Mouse (Mus musculus) liver, embryonic 14.5 days (tissue): ENCODE results near the gene Zfp280d. TPM values are rescaled to one million over a fixed set of nuclear protein-coding genes. Genes with fewer than 3 reads are reported as not detected.

Source experiments
- ATAC-seq: fragments of 200-750 bp; cut with Nextera tagmentation; 2 replicates; pipeline ENCODE4 v1.8.0; 2017; ENCODE audit warnings: moderate number of reproducible peaks, mild to moderate bottlenecking, moderate library complexity; ENCODE audit not compliant: insufficient read depth
- DNase-seq, 3 experiments: peaks; one replicate each; pipeline ENCODE4 v3.0.0-alpha.2; 2012 to 2013; ENCODE audit warnings: low read depth in 3 of 3, low spot score in 3 of 3
- H3K27ac ChIP-seq: fragments of 300-500 bp; sonication (generic); 2 replicates; pipeline ENCODE4 v1.5.1; 2014; ENCODE audit warnings: moderate library complexity, mild to moderate bottlenecking, control low read depth, inconsistent platforms
- H3K27me3 ChIP-seq: fragments of 300-500 bp; sonication (generic); 2 replicates; pipeline ENCODE4 v1.6.1; 2014; ENCODE audit warnings: mild to moderate bottlenecking, low read length, moderate library complexity; ENCODE audit not compliant: control insufficient read depth, insufficient read depth
- H3K36me3 ChIP-seq: fragments of 300-500 bp; sonication (generic); replicated peaks from 2 replicates; pipeline ENCODE4 v1.6.1; 2014; ENCODE audit warnings: low read depth; ENCODE audit not compliant: control insufficient read depth, insufficient read depth
- H3K4me1 ChIP-seq, 2 experiments: fragments of 200-500 bp in 1 of 2; fragments of 300-500 bp in 1 of 2; sonication (generic) in 1 of 2; replicated peaks; 2 replicates each; pipeline ENCODE4 v1.6.1; 2012 to 2014; ENCODE audit warnings: antibody characterized with exemption in 1 of 2, inconsistent platforms in 1 of 2, low read length in 1 of 2; ENCODE audit not compliant: control insufficient read depth in 2 of 2, insufficient read depth in 2 of 2
- H3K4me2 ChIP-seq: fragments of 300-500 bp; sonication (generic); 2 replicates; pipeline ENCODE4 v1.6.1; 2014; ENCODE audit warnings: low read depth, mild to moderate bottlenecking, control low read depth, moderate library complexity
- H3K4me3 ChIP-seq, 2 experiments: fragments of 200-500 bp in 1 of 2; fragments of 300-500 bp in 1 of 2; sonication (generic) in 1 of 2; 2 replicates each; pipeline ENCODE4 v1.5.1; 2012 to 2014; ENCODE audit warnings: low read depth in 2 of 2, low read length in 2 of 2, mild to moderate bottlenecking in 2 of 2, control low read depth in 1 of 2, inconsistent platforms in 1 of 2, moderate library complexity in 1 of 2; ENCODE audit not compliant: insufficient read depth in 1 of 2
- H3K9ac ChIP-seq: fragments of 300-500 bp; sonication (generic); replicated peaks from 2 replicates; pipeline ENCODE4 v1.6.1; 2014; ENCODE audit warnings: mild to moderate bottlenecking, control low read depth, moderate library complexity
- H3K9me3 ChIP-seq: fragments of 300-500 bp; sonication (generic); 2 replicates; pipeline ENCODE4 v1.6.1; 2016; ENCODE audit warnings: low read length, mixed read lengths; ENCODE audit not compliant: control insufficient read depth
- CTCF ChIP-seq: IDR thresholded peaks from 2 replicates; pipeline ENCODE4 v1.5.1; 2016; ENCODE audit warnings: antibody characterized with exemption, low read depth, control low read depth
- EP300 ChIP-seq: IDR thresholded peaks from 2 replicates; pipeline ENCODE4 v1.6.1; 2016; ENCODE audit warnings: antibody characterized with exemption, low read depth
- WGBS: fragments of 180-500 bp; shearing (Covaris S2); extraction: QIAGEN DNeasy Blood & Tissue Kit; methylation state at CpG from one replicate; pipeline ENCODE4 v1.1.7; 2014; ENCODE audit not compliant: insufficient replicate concordance; 5-methylcytosine and 5-hydroxymethylcytosine counted together
- polyA plus RNA-seq, 2 experiments: library from polyadenylated mRNA; depleted of rRNA in 1 of 2; stranded (reverse) in 1 of 2; unstranded in 1 of 2; fragments of >200 nt; fragmentation: Nextera tagmentation in 1 of 2; extraction: Ambion mirVana in 1 of 2; gene quantifications; 2 replicates each; pipeline versions ENCODE4 v1.2.1 to v1.2.3; 2012 to 2014

Gene Zfp280d
- polyA plus RNA-seq, 2 experiments: 11.0 to 14.5 TPM

DNA sequence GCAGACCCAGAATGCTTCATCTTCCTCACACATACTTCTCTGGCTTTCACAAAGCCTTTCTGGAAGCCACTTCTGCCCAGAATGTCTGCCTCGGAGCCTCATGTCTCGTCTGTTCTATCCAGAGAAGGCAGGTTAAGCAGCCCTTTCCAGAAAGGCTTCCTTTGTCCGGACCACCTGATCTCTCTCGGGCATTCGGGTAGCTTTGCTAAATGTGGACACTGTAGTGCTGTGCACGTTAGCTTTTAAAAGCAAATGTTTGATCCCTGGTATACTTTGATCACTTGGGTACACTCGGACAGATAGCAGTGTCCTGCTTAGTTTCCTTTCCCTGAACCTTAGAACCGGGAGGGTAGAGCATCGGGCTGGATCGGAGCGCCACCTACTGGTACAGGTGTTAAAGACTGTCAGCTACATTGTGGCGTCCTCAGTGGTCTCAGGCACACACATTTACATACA, 133.5 kb downstream of the Zfp280d start:
- H3K9me3 ChIP-seq: no peaks in the 10 kb centered on the region
- 9% methylated on average over 12 of the region's 12 CpGs for WGBS
- ATAC-seq: peak; percentile 32; the same call in 1 of the 2 replicates
- H3K4me2 ChIP-seq: peak overlapping the region; percentile 72
- no peaks in the 10 kb centered on the region for H3K36me3 ChIP-seq
- H3K27ac ChIP-seq: peak overlapping the region; percentile 99
- H3K4me3 ChIP-seq: peak overlapping the region; percentile 52 to 59
- peak; percentile 98 for TF ChIP-seq CTCF
- TF ChIP-seq EP300: no peak
- H3K9ac ChIP-seq: peak overlapping the region; percentile 69
- peak; percentile 80 to 87 (median 84) for DNase-seq
- peaks cover 42 to 57% of the 10 kb centered on the region in 2 experiments for H3K4me1 ChIP-seq
- H3K27me3 ChIP-seq: no peaks in the 10 kb centered on the region

DNA sequence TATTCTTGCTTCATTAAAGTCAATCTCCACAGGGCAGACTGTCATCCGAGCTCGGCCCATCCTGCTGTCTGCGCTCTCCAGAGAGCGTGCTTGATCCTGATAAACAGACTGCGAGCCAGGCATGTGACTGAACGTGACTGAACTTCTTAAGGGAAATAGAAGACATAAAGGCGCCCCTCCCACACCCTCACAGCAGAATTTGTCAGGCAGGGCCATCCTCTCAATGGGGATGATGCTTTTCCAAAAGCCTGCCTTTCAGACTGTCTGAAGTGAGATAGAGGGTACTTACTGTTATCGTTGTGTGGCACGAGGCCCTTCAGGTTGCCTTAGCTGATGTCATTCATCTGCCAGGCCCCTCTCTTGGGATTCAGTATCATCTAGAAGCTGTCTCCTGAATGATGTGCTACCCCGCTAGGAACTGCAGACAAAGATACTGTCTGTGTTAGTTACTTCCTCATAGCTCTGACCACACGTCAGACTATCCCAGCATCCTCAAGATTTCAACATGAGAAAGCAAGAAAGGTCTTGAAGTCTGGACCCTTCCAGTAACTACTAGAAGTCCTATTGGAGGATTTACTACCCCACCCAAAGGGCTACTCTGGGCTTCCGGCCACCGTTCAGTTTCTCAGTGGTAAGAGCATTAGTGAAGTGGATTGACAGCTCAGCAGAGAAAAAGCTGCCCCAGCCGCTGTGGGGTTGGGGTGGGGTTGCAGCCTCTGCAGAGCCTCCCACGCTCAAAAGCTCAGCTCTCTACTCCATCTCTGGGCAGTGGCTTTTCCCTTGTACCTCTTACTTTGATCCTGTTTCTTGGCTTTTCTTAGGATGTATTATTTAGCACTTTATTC, 134.9 kb downstream of the Zfp280d start:
- peak; percentile 92 for ATAC-seq
- peak overlapping the region; percentile 41 to 52 for H3K4me3 ChIP-seq
- 8% methylated on average over 15 of the region's 15 CpGs for WGBS

DNA sequence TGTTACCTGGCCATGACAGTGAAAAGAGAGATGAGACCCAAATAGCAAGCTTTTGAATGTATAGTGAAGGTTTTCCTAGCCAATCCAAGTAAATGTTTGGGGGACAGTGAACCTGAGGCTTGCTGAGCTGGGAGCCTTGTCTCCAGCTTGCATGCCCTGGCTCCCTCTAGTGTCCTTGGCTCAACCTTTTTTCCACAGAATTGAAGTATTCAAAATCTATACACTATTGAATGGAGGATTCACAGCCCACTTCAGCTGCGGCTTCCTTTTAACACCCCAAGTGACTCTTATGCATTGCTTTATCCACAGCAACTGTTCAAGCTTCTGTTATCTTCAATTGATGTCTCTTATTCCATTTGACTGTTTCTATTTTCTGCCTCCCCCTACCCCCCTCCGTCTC, 137.1 kb downstream of the Zfp280d start:
- Histone ChIP-seq H3K4me1 (peaks cover 24 to 37% of the 10 kb centered on the region in 2 experiments), H3K9ac (no peak overlapping the region), H3K27ac (peak overlapping the region; percentile 7), H3K9me3 (no peaks in the 10 kb centered on the region), H3K27me3 (no peaks in the 10 kb centered on the region), H3K36me3 (no peaks in the 10 kb centered on the region), H3K4me2 (no peak overlapping the region), H3K4me3 (no peak overlapping the region)
- DNase-seq (no peak), ATAC-seq (no peak)
- no peak for TF ChIP-seq EP300
- TF ChIP-seq CTCF: peak; percentile 72
- 82% methylated on average over 2 of the region's 2 CpGs for WGBS

More for the DNA sequence above, 134.9 kb downstream of the Zfp280d start:
- peak overlapping the region; percentile 99 for H3K27ac ChIP-seq
- H3K4me1 ChIP-seq: peaks cover 42 to 57% of the 10 kb centered on the region in 2 experiments
- no peaks in the 10 kb centered on the region for H3K36me3 ChIP-seq
- peak overlapping the region; percentile 72 for H3K4me2 ChIP-seq
- TF ChIP-seq EP300 (peak; percentile 96), CTCF (no peak)
- no peaks in the 10 kb centered on the region for H3K27me3 ChIP-seq
- H3K9ac ChIP-seq: peak overlapping the region; percentile 69
- no peaks in the 10 kb centered on the region for H3K9me3 ChIP-seq
- DNase-seq: peak; percentile 94 to 96 (median 94)

Other genes with a start within 250 kb of the Zfp280d start
- gene Tcf12, start 163.0 kb upstream of the Zfp280d start, polyA plus RNA-seq (2012; rRNA removed): 11.8 and 12.1 TPM in 2 replicates
- gene Tcf12, start 163.0 kb upstream of the Zfp280d start, polyA plus RNA-seq (2014; fragmentation: Nextera tagmentation; extraction: Ambion mirVana): 8.8 and 10.7 TPM in 2 replicates
- gene Mns1, start 163.2 kb downstream of the Zfp280d start, polyA plus RNA-seq (2012; rRNA removed): 13.5 and 70.9 TPM in 2 replicates
- gene Mns1, start 163.2 kb downstream of the Zfp280d start, polyA plus RNA-seq (2014; fragmentation: Nextera tagmentation; extraction: Ambion mirVana): 99.8 and 102 TPM in 2 replicates
- 3.0 and 3.8 TPM in 2 replicates for gene Tex9, start 217.4 kb downstream of the Zfp280d start, polyA plus RNA-seq (2012; rRNA removed)
- gene Tex9, start 217.4 kb downstream of the Zfp280d start, polyA plus RNA-seq (2014; fragmentation: Nextera tagmentation; extraction: Ambion mirVana): 6.4 and 6.6 TPM in 2 replicates